Mouse (Mus musculus) left cerebral cortex, postnatal 10 days (tissue): ENCODE measurements around the gene Hyal6. TPM values are rescaled to one million over a fixed set of nuclear protein-coding genes. Genes with fewer than 3 reads are reported as not detected.

Experiments used
- DNase-seq, 2 experiments: peaks; one replicate each; pipeline ENCODE4 v3.0.0; 2021 to 2022; ENCODE audit warnings: low spot score in 2 of 2, mixed read lengths in 1 of 2; ENCODE audit errors: extremely low spot score in 1 of 2
- intact Hi-C: fragments of 180-260 bp; cut with DNase I; formaldehyde crosslinking; loops from one replicate; pipeline ENCODE4 v1.15.1; 2025
- total RNA-seq, 2 experiments: library from RNA; stranded (reverse); gene quantifications; 2 replicates each; pipeline ENCODE4 v1.2.3; 2021

Gene Hyal6
- total RNA-seq, result not detected

DNA sequence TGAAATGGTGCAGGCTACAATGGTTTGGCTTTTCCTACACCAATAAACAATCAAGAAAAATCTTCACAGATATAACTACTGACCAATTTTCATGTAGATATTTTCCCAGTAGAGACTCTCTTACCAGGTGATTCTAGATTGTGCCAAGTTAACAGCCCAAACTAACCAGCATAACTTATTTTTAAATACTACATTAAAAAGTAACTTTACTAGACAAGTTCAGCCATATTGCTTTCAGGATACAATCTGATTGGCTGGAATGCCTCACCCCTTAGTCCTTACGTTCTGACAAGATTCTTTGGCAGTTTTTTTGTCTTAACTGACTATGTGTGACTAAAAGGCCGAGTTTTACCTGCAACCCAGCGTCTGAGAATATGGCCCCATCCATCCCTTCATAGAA, at the start of gene Hyal6:
TSS of gene Hyal6 (plus strand) at position 301 of the 400 bp plus-strand sequence.
- intact Hi-C loops, result no loop called here

DNA sequence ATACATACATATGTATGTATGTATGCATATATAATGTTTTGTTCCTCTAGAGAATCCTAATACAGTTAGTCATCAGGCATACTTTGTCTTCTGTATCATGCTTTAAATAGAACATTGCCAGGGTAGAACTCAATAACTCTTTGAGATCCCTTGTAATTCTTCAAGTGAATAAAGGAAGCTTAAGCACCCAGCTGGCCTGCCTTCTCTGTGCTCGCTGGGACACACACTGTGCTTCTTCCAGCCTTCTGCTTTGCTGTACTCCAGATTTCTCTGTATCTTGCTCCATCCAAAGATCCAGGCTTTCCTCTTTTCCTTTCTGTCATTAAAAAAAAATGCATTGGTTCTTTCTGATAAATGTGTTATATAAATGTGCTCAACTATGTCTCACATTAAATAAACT, 45.2 kb upstream of the Hyal6 start:
- intact Hi-C loops, result no loop called here
- DNase-seq, result no peak

More for the DNA sequence above, at the start of gene Hyal6:
- DNase-seq, result no peak

DNA sequence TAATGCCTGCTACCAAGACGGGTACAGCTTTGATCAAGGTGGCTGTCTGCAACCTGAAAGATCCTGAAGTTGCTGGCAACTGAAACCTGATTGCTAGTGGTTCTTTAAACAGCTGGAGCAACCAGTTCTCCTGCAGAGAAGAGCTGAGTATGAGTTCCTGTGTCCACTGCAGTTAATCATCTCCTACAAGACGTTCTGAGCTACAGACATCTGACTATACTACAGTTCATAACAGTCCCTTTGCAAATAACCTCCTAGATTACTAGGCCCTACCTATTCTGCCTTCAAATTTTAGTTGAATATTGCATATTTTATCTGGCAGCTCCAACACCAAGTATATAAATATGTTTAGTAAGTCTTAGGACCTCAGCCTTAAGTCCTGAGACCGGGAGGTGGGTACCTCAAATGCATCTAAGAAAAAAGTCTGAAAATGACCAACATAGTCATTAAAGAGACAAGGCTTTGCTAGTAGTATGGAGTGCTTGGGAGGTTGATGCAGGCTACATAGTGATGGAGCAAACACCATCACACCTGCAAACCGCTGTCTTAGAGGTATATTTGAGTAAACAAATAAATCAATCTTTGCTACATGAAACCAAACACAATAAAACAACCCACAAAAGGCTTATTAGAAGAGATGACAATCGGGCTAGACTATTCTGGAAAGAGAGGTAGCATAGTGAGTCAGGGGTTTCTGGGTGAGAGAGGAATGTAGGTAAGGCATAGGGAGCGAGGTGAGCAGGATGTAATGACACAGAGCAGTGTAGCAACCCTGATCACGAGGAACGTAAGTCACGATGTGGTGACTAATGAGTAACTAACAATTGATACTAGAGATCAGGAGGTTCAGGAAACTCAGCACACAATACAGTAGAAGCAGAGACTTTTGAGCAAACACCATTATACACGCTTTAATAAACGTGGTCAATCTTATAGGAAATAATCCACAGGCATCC, 38.3 kb upstream of the Hyal6 start:
- no peak for DNase-seq
- intact Hi-C loops, result no loop called here

DNA sequence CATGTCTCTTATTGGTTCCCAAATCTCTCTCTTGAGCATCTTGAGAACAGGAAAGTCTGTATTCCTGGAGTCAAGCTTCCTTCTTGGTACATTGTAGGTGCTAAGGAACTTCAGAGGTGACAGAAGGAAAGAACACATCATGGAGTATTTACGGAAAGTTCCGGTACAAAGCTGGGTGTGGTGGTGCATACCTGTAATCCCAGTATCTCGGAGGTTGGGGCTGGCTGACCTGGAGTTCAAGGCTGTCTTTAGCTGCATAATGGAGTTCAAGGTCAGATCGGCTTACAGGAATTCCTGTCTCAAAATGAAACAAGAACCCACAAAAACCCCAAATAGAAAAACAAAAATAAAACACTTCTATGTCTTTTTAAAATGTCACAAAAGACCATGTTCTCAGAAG, 36.9 kb upstream of the Hyal6 start:
- DNase-seq, result no peak
- intact Hi-C loops, result no loop called here

DNA sequence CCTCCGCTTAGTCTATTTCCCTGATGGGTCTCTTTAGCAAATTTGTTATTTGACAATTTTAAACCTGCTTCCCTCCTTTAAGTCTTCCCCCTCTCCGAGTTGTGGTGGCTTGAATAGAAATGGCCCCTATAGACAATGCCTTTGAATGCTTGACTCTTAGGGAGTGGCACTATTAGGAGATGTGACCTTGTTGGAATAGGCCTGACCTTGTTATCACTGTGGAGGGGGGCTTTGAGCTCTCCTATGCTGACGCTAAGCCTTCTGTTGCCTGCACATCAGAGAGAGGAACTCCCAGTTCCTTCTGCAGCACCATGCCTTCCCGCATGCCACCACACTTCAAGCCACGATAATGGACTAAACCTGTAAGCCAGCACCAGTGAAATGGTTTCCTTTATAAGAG, 35.8 kb upstream of the Hyal6 start:
- intact Hi-C loops, result no loop called here
- no peak for DNase-seq

DNA sequence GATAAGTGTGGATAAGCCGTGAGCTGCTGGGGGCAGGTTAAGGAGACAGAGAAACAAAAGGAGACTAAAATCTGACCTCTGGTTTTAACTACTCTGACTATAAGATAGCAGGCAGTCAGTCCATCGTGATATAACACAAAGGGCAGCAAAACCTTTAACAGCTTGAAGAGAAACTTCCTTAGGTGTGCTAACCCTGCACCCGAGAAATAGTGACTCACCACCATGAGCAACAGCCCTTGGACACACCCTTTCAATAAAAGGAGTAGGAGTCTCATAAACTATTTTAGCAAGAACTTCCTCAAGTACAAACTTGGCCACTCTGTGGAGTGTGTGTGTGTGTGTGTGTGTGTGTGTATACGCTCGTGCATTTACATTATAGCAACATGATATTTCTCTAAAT, 26.0 kb upstream of the Hyal6 start:
- intact Hi-C loops, result no loop called here

DNA sequence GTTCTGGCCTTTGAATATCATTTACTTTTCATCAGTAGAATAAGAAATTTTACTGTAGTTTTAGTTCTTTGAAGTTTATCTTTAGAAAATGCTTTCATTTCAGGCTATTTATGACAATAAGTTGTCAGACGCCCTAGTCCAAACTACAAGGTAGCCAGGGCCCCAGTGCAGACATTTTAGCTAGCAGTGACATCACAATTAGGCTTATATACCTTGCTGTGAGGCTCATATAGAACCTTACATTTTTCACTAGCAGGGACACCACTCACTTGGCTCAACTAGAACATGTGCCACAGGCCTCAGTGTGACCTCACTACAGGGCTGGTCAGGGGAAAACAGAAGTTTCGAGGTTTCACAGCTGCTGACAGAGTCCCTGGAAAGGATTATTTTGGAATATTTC, 25.5 kb upstream of the Hyal6 start:
- no peak for DNase-seq
- intact Hi-C loops, result no loop called here

More for the DNA sequence above, 26.0 kb upstream of the Hyal6 start:
- DNase-seq, result no peak

DNA sequence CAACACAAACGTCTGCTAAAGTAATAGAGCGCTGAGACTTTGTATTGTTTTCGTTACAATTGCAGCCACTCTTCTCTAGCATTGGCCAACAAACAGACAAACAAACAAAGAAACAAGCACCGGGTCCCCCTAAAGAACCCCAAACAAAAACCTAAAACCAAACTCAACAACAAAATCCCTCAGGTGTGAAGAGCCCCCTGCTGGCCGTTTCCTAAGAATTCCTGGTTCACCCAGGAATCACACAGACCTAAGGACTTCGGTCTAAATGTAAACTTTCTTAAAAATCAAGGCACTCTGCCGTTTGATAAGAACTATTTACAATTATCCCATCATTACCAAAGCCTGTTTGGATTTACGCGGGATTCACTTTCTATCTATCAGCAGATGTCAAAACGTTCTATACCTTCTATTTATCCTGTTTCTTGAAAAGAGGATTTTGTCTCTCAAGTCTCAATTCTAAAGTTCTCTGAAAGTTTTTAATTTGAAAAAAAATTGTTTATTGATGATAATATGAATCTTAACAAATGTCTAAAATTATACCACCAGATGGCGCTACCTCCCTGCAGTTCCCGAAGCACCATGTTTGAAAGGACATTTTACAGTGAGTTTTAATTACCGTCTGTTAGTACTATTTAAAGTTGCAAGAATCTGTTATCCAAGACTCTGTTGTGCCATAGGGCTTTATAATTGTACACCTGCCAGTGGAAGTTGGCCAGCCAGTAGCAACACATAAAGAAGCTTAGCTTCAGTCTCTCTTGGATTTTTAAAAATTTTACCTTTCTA, 11.5 kb upstream of the Hyal6 start:
- intact Hi-C loops, result loop anchor here (5.0 to 10.0 kb wide), 4 partner anchors 157 to 1043 kb away; partner anchors contain the start of genes Asb15 and Ndufa5
- peak; percentile 28 to 37 for DNase-seq

DNA sequence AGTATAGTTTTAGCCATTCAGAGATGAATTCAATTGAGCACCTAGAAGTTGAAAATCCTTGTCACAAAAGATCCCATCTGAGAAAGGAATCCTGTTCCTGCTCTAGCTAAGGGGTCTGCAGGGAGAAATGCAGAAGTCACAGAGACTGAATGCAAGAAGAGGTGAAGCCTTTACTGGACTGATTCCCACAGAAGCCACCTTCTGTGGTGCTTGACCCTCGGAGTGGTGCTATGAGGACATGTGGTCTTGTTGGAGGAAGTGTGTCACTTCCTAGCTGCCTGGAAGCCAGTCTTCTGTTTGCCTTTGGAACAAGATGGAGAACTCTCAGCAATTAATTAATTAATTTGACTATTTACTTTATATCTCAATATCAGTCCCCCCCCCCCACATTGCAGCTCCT, 4.9 kb upstream of the Hyal6 start:
- no peak for DNase-seq
- intact Hi-C loops, result loop anchor here (5.0 to 10.0 kb wide), 3 partner anchors 163 to 1037 kb away; no protein-coding TSS in a partner anchor

DNA sequence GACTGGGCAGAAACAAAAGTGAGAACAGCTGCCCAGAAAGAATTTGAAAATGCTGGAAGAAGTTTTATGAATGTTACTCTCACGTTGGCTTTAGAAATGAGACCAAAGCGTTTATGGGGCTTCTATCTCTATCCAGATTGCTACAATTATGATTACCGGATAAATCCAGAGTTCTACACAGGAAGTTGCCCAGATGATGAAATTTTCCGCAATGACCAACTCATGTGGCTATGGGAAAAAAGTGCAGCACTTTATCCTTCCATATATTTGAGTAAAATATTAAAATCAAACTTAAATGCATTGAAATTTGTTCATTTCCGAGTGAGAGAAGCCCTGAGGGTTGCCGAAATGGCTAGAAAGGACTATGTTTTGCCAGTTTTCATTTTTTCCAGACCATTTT, 1.5 kb downstream of the Hyal6 start:
- DNase-seq, result no peak
- intact Hi-C loops, result no loop called here

DNA sequence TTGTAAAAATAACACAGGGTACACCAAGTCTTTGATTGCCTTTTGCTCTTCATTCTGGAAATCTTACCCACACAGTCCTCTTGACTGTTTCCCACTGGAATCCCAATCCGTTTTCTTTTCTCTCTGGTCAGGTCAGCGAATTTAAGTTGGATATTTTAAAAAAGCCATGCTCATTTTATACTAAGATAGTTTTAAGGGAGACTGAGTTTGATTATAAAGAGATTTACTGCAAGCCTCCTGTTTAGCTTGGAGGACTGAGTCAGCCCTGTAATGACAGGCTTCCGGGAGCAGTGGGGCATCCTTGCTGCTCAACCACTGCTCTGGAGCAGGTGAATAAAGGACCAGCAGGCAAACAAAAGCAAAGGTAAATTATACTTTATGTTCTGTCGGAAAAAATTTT, 15.0 kb downstream of the Hyal6 start, which contains the start of gene Hyal4:
TSS of gene Hyal4 (plus strand) at position 301 of the 400 bp plus-strand sequence.
- no peak for DNase-seq
- intact Hi-C loops, result no loop called here

DNA sequence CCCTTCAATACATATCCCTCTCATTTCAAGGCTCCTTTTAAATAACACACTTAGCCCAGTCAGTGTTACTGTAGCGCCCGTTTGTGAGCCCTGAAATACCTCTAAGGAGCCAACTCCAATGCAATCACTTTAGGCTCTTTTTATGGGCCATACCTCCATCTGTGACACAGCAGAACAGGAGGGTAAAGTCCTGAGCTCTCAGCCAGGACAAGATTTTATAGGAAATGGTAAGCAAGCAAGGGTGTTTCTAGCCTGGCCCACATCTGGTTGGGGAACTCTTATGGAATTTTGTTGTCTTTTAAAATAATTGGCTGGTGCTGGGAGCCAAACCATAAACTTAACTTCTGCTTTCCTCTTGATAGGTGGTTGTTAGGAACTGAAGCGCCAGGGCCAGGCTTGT, 26.2 kb downstream of the Hyal6 start:
- intact Hi-C loops, result no loop called here
- DNase-seq, result no peak

DNA sequence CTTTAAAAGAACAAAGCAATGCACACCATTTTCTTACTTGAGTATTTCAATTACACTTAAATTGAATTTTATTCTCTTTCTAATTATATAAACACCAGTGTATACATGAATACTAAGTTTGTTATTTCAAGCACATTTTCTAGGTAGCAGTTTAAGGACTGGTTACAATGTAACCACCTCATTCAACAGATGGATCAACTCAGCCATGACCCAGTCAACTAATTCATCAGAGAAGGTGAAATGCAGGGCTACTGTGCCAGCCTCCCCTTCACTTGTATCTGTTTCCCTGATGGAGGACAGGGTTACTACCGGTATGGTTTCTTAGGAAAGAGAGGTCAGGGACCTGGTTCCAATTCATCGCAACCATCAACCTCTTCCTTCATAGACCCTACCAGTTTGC, 33.2 kb downstream of the Hyal6 start:
- no peak for DNase-seq
- intact Hi-C loops, result no loop called here

DNA sequence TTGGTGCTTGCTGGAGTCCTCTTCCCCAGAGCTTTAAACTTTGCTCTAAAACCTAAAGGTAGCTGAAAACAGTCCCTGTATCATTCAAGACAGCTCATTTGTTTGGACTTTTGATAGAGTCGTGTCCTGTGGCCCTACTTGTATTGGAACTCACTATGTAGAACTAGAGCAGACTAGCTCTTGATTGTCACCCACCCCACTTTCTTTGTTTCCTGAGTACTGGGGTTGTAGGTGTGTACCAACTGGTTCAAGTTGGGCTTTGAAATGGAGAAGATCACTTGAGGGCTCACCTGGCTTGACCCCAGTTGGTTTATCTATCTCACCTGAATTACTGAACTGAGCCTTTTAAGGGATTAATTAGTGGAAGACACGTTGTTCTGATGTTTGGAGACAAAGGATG, 46.1 kb downstream of the Hyal6 start:
- DNase-seq, result no peak
- intact Hi-C loops, result no loop called here

DNA sequence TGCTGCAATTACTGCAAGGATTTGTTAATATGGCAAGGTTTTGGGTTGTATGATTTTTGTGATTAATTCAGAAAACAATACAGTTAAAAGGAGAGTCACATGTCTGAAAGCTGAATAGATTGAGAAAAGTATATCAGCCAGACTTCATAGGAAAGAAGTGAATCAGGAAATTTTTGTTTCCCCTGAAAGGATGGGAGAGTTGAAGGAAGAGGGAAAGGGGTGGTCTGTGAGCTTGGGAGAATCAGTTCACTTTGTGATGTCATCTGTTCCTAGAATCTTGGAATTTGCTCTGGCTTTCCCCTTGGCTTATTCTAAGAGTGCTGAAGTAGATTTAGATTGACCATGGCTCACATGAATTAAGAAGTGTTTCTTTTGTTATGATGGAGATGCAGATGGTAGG, 57.8 kb downstream of the Hyal6 start, which contains the start of gene Spam1:
TSS of gene Spam1 (plus strand) at position 301 of the 400 bp plus-strand sequence.
- intact Hi-C loops, result no loop called here
- no peak for DNase-seq

Other genes starting within 250 kb of the Hyal6 start
- under 1 TPM; 0.54 to 0.73 TPM for gene Iqub, start 218.2 kb upstream of the Hyal6 start, total RNA-seq
- gene Ndufa5, start 205.2 kb upstream of the Hyal6 start, total RNA-seq, result 100 to 1,000 TPM; 220 to 239 TPM
- not detected for gene Asb15, start 205.1 kb upstream of the Hyal6 start, total RNA-seq
- gene Lmod2, start 135.5 kb upstream of the Hyal6 start, total RNA-seq, result not detected
- 10 to 100 TPM; 40.9 to 47.6 TPM for gene Wasl, start 68.2 kb upstream of the Hyal6 start, total RNA-seq
- gene Hyal4, start 15.1 kb downstream of the Hyal6 start, total RNA-seq, result not detected
- gene Spam1, start 57.9 kb downstream of the Hyal6 start, total RNA-seq, result not detected
- not detected for gene Hyal5, start 124.8 kb downstream of the Hyal6 start, total RNA-seq
- 10 to 100 TPM; 34.9 to 35.0 TPM for gene Tmem229a, start 223.1 kb downstream of the Hyal6 start, total RNA-seq